Mouse (Mus musculus) spleen, adult 18-20 months (tissue): Measurements from ENCODE around the gene Scyl1.

Experiments
- DNase-seq, 2 experiments: peaks; one replicate each; pipeline ENCODE4 v3.0.0; 2022; ENCODE audit warnings: mixed read lengths in 2 of 2

Scyl1 gene

GRCm38 (mm10) chr19:5713255-5713654 is 58.0 kb downstream of the Scyl1 start:
- DNase-seq = no peak

GRCm38 (mm10) chr19:5711907-5712460 is 59.2 kb downstream of the Scyl1 start:
- DNase-seq = no peak

GRCm38 (mm10) chr19:5711218-5711617 is 60.0 kb downstream of the Scyl1 start:
- DNase-seq = peak in 1 of 2 experiments; percentile 70

GRCm38 (mm10) chr19:5710581-5710980 is 60.6 kb downstream of the Scyl1 start:
- no peak for DNase-seq

- no peak for DNase-seq
Measured at GRCm38 (mm10) chr19:5710068-5710467, 61.2 kb downstream of the Scyl1 start.
